Mouse (Mus musculus) testis, adult 2 months (tissue): ENCODE measurements around the gene Prex1.

Experiments
- CTCF ChIP-seq: fragments of 200-500 bp; IDR thresholded peaks from 2 replicates; pipeline ENCODE4 v1.5.1; 2012; ENCODE audit warnings: low read depth, mild to moderate bottlenecking, inconsistent platforms, low read length, moderate library complexity; ENCODE audit not compliant: control insufficient read depth, insufficient read depth, insufficient replicate concordance
- POLR2A ChIP-seq: fragments of 200-500 bp; IDR thresholded peaks from 2 replicates; pipeline ENCODE4 v1.6.1; 2012; ENCODE audit warnings: low read depth, mild to moderate bottlenecking, inconsistent platforms, low read length, moderate library complexity; ENCODE audit not compliant: control insufficient read depth

GRCm38 (mm10) chr2:166552657-166553056 lies 161.0 kb downstream of the Prex1 start:
- TF ChIP-seq POLR2A (no peak), CTCF (no peak)
